Mouse (Mus musculus) ES-Bruce4 (cell line): ENCODE results near the gene Ttyh1.

Experiments used
- CTCF ChIP-seq: IDR thresholded peaks from one replicate; pipeline ENCODE4 v1.8.1; 2011; ENCODE audit warnings: low read depth, low read length
- POLR2A ChIP-seq: IDR thresholded peaks from one replicate; pipeline ENCODE4 v1.8.1; 2011; ENCODE audit warnings: low read length; ENCODE audit not compliant: insufficient read depth

- no peak for TF ChIP-seq POLR2A
- no peak for TF ChIP-seq CTCF
Observed at GRCm38 (mm10) chr7:4103411-4103810, 15.8 kb upstream of the Ttyh1 start.
